Mouse (Mus musculus) liver, embryonic 14.5 days (tissue): ENCODE results near the gene Cenpb. TPM values are rescaled to one million over a fixed set of nuclear protein-coding genes. Genes with fewer than 3 reads are reported as not detected.

Experiments used
- ATAC-seq: fragments of 200-750 bp; cut with Nextera tagmentation; 2 replicates; pipeline ENCODE4 v1.8.0; 2017; ENCODE audit warnings: moderate number of reproducible peaks, mild to moderate bottlenecking, moderate library complexity; ENCODE audit not compliant: insufficient read depth
- DNase-seq, 3 experiments: peaks; one replicate each; pipeline ENCODE4 v3.0.0-alpha.2; 2012 to 2013; ENCODE audit warnings: low read depth in 3 of 3, low spot score in 3 of 3
- H3K27ac ChIP-seq: fragments of 300-500 bp; sonication (generic); 2 replicates; pipeline ENCODE4 v1.5.1; 2014; ENCODE audit warnings: moderate library complexity, mild to moderate bottlenecking, control low read depth, inconsistent platforms
- H3K27me3 ChIP-seq: fragments of 300-500 bp; sonication (generic); 2 replicates; pipeline ENCODE4 v1.6.1; 2014; ENCODE audit warnings: mild to moderate bottlenecking, low read length, moderate library complexity; ENCODE audit not compliant: control insufficient read depth, insufficient read depth
- H3K36me3 ChIP-seq: fragments of 300-500 bp; sonication (generic); replicated peaks from 2 replicates; pipeline ENCODE4 v1.6.1; 2014; ENCODE audit warnings: low read depth; ENCODE audit not compliant: control insufficient read depth, insufficient read depth
- H3K4me1 ChIP-seq, 2 experiments: fragments of 200-500 bp in 1 of 2; fragments of 300-500 bp in 1 of 2; sonication (generic) in 1 of 2; replicated peaks; 2 replicates each; pipeline ENCODE4 v1.6.1; 2012 to 2014; ENCODE audit warnings: antibody characterized with exemption in 1 of 2, inconsistent platforms in 1 of 2, low read length in 1 of 2; ENCODE audit not compliant: control insufficient read depth in 2 of 2, insufficient read depth in 2 of 2
- H3K4me2 ChIP-seq: fragments of 300-500 bp; sonication (generic); 2 replicates; pipeline ENCODE4 v1.6.1; 2014; ENCODE audit warnings: low read depth, mild to moderate bottlenecking, control low read depth, moderate library complexity
- H3K4me3 ChIP-seq, 2 experiments: fragments of 200-500 bp in 1 of 2; fragments of 300-500 bp in 1 of 2; sonication (generic) in 1 of 2; 2 replicates each; pipeline ENCODE4 v1.5.1; 2012 to 2014; ENCODE audit warnings: low read depth in 2 of 2, low read length in 2 of 2, mild to moderate bottlenecking in 2 of 2, control low read depth in 1 of 2, inconsistent platforms in 1 of 2, moderate library complexity in 1 of 2; ENCODE audit not compliant: insufficient read depth in 1 of 2
- H3K9ac ChIP-seq: fragments of 300-500 bp; sonication (generic); replicated peaks from 2 replicates; pipeline ENCODE4 v1.6.1; 2014; ENCODE audit warnings: mild to moderate bottlenecking, control low read depth, moderate library complexity
- H3K9me3 ChIP-seq: fragments of 300-500 bp; sonication (generic); 2 replicates; pipeline ENCODE4 v1.6.1; 2016; ENCODE audit warnings: low read length, mixed read lengths; ENCODE audit not compliant: control insufficient read depth
- CTCF ChIP-seq: IDR thresholded peaks from 2 replicates; pipeline ENCODE4 v1.5.1; 2016; ENCODE audit warnings: antibody characterized with exemption, low read depth, control low read depth
- EP300 ChIP-seq: IDR thresholded peaks from 2 replicates; pipeline ENCODE4 v1.6.1; 2016; ENCODE audit warnings: antibody characterized with exemption, low read depth
- WGBS: fragments of 180-500 bp; shearing (Covaris S2); extraction: QIAGEN DNeasy Blood & Tissue Kit; methylation state at CpG from one replicate; pipeline ENCODE4 v1.1.7; 2014; ENCODE audit not compliant: insufficient replicate concordance; 5-methylcytosine and 5-hydroxymethylcytosine counted together
- polyA plus RNA-seq, 2 experiments: library from polyadenylated mRNA; depleted of rRNA in 1 of 2; stranded (reverse) in 1 of 2; unstranded in 1 of 2; fragments of >200 nt; fragmentation: Nextera tagmentation in 1 of 2; extraction: Ambion mirVana in 1 of 2; gene quantifications; 2 replicates each; pipeline versions ENCODE4 v1.2.1 to v1.2.3; 2012 to 2014

Cenpb gene
- polyA plus RNA-seq, 2 experiments, result 2.7 to 12.4 TPM

DNA sequence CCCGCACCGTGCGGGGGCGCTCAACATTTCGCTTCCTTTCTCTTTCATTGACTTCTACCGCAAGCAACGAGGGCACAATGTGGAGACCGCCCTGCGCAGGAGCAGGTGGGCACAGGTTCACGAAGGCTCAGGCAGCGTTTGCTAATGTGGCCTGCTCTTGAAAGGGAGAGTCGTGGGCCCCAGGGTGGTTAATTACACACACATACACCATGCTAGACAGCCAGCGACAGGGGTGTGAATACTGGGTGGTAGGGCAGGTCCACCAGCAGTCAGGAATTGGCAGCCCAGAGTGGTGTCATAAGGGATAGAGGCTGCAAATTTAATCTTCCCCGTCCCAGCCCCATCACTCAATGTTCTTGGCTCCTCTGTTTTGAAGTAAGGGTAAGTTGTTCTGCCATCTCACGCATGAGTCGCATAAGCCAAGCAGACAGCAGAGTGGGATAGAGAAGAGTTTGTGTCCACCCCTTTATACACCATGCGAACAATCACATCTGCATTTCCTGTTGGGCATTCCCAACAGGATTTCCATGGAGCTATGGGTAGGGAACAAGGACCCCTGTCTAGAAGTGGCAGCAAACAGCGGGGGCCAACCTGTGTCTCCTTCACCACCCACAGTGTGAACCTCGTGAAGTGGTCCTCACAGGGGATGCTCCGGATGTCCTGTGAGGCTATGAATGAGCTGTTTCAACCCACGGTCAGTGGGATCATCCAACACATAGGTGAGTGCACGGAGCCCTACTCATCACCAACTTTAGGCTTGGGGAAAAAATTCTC lies 36.7 kb downstream of the Cenpb start:
- peak overlapping the region; percentile 33 for H3K4me2 ChIP-seq
- no peak overlapping the region for H3K4me3 ChIP-seq
- peaks cover 41% of the 10 kb centered on the region for H3K36me3 ChIP-seq
- peaks cover 6 to 11% of the 10 kb centered on the region in 2 experiments; a peak in 3 of 4 replicates for H3K4me1 ChIP-seq
- H3K27me3 ChIP-seq, result no peaks in the 10 kb centered on the region
- ATAC-seq (peak; percentile 7; the same call in 1 of the 2 replicates), DNase-seq (no peak)
- H3K9ac ChIP-seq, result no peak overlapping the region
- H3K9me3 ChIP-seq, result no peaks in the 10 kb centered on the region
- H3K27ac ChIP-seq, result no peak overlapping the region
- 79% methylated on average over 22 of the region's 22 CpGs for WGBS
- TF ChIP-seq CTCF, result no peak
- TF ChIP-seq EP300, result no peak

DNA sequence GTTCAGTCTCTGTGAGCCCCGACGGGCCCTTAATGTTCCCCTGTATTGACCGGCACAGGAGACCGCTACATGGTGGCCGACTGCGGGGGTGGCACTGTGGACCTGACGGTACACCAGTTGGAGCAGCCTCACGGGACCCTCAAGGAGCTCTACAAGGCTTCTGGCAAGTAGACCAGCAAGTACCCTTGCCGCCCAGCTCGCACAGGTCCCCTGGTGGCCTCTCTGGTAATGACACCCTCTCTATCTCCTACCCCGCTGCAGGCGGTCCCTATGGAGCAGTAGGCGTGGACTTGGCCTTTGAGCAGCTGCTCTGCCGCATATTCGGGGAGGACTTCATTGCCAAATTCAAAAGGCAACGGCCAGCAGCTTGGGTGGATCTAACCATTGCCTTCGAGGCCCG lies 37.3 kb downstream of the Cenpb start:
- no peak overlapping the region for H3K4me3 ChIP-seq
- H3K4me1 ChIP-seq, result peaks cover 6 to 11% of the 10 kb centered on the region in 2 experiments; a peak in 3 of 4 replicates
- no peak overlapping the region for H3K9ac ChIP-seq
- no peaks in the 10 kb centered on the region for H3K27me3 ChIP-seq
- peak; percentile 79 for ATAC-seq
- DNase-seq, result peak; percentile 62 to 73 (median 65)
- peak overlapping the region; percentile 33 for H3K4me2 ChIP-seq
- no peak overlapping the region for H3K27ac ChIP-seq
- WGBS, result 24% methylated on average over 18 of the region's 18 CpGs
- H3K36me3 ChIP-seq, result peaks cover 35% of the 10 kb centered on the region
- TF ChIP-seq EP300, result no peak
- peak; percentile 98 for TF ChIP-seq CTCF
- no peaks in the 10 kb centered on the region for H3K9me3 ChIP-seq

DNA sequence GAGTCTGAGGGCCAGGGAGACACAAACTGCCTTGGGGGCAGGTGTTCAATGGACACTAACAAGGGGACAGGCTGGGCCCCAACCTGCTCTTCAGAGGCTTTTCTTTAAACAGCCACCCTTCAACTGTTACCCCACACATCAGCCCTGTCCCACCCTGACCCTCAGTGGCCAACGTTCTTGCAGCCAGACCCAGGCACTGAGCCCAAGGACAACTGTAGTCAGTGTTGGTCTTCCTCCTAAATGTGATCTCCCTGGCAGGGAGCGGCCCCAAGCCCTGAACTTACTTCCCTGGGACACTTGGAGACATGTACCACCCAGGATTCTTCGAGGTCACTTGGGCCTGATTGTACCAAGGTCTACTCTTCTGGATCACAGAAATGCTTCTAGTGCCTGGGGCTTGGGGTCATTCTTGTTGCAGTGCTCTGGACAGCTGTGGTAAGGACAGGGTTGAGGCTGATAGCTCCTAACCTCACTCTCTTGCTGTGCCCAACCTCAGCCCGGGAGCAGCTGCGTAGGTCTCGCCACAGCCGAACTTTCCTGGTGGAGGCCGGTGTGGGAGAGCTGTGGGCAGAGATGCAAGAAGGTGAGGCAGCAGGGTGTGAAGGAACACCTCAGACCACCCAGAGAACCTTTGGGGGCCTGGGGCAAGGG lies 38.4 kb downstream of the Cenpb start:
- Histone ChIP-seq H3K4me2 (no peak overlapping the region), H3K4me1 (peaks cover 16 to 19% of the 10 kb centered on the region in 2 experiments), H3K27ac (no peak overlapping the region), H3K9ac (no peak overlapping the region), H3K4me3 (no peak overlapping the region), H3K9me3 (no peaks in the 10 kb centered on the region), H3K36me3 (peaks cover 25% of the 10 kb centered on the region), H3K27me3 (no peaks in the 10 kb centered on the region)
- DNase-seq, result no peak
- WGBS, result 87% methylated on average over 8 of the region's 8 CpGs
- no peak for ATAC-seq
- TF ChIP-seq CTCF (no peak), EP300 (no peak)

DNA sequence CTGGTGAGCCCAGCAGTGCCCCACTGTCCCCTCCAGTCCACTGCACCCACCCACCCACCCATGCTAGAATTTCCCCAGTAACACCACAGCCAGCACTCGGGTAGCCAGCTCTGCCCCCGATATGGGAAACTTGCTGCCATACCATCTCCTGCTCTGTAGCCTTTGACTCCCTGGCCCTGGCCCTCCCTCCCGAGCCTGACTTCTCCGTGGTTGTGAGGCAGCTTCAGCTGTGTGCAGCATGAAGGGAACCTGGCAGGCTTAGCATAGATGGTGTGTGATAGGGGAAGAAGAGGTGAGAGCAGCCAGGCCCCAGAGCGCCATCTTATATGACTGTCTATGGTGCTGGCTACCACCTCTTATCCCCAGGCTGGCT lies 39.3 kb downstream of the Cenpb start:
- no peaks in the 10 kb centered on the region for H3K9me3 ChIP-seq
- no peak for DNase-seq

DNA sequence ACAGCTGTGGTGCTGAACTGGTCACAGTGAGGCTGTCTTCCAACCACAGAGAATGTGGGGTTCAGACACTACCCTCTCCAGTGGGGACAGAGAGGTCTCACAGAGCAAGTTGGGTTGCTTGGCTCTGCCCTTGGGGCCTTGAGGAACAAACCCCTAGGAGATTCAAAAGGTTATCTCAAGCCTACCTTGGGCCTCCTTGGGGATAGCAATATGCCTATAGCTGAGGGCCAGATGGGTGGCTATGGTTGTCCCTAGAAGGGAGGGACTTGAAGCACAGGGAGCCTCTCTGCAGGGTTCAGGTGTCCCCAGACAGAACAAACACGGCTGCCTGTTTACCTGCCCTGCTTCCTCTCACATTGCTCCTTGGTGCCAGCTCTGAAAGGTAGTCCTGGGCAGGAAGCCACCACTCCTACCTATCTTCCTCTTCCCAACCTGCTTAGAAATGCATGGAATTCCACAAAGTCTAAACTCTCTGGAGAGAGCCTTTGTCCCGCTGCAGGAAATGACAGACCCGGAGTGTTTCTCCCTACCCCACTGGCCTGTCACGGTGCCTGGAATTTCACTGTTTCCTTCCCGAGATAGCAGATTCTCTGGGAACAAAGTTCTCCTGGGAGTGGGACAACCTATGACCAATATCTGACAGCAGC lies 39.9 kb downstream of the Cenpb start:
- WGBS, result 78% methylated on average over 5 of the region's 5 CpGs
- ATAC-seq, result no peak
- H3K4me2 ChIP-seq, result no peak overlapping the region
- H3K27ac ChIP-seq, result peak overlapping the region; percentile 40
- no peak for TF ChIP-seq EP300
- peaks cover 27 to 31% of the 10 kb centered on the region in 2 experiments for H3K4me1 ChIP-seq
- no peaks in the 10 kb centered on the region for H3K9me3 ChIP-seq
- no peak overlapping the region for H3K9ac ChIP-seq
- DNase-seq, result no peak
- peaks cover 13% of the 10 kb centered on the region for H3K36me3 ChIP-seq
- no peaks in the 10 kb centered on the region for H3K27me3 ChIP-seq
- no peak overlapping the region for H3K4me3 ChIP-seq

More for the DNA sequence above, 39.3 kb downstream of the Cenpb start:
- WGBS, result 59% methylated on average over 5 of the region's 5 CpGs
- H3K4me2 ChIP-seq, result no peak overlapping the region
- no peak overlapping the region for H3K27ac ChIP-seq
- peaks cover 17% of the 10 kb centered on the region for H3K36me3 ChIP-seq
- no peaks in the 10 kb centered on the region for H3K27me3 ChIP-seq
- H3K4me3 ChIP-seq, result no peak overlapping the region
- peaks cover 22 to 26% of the 10 kb centered on the region in 2 experiments for H3K4me1 ChIP-seq
- TF ChIP-seq CTCF, result no peak
- H3K9ac ChIP-seq, result no peak overlapping the region
- ATAC-seq, result no peak
